Mouse (Mus musculus) liver, adult (tissue): ENCODE measurements around the gene Ppie.

Experiments used
- GATA4 ChIP-seq: IDR thresholded peaks from 2 replicates; pipeline ENCODE4 v1.6.1; 2014; ENCODE audit warnings: mild to moderate bottlenecking, low read length; ENCODE audit not compliant: insufficient replicate concordance

Gene Ppie

GRCm38 (mm10) chr4:123139513-123140154, at the start of gene Ppie:
Gene Ppie (minus strand): TSS chr4:123139951.
- peak; percentile 45; the same call in 1 of the 2 replicates for TF ChIP-seq GATA4

- TF ChIP-seq GATA4: no peak
Measured at GRCm38 (mm10) chr4:123184816-123185215, 45.1 kb upstream of the Ppie start.

GRCm38 (mm10) chr4:123183239-123184056, 43.7 kb upstream of the Ppie start:
- TF ChIP-seq GATA4: no peak

- TF ChIP-seq GATA4: no peak
Measured at GRCm38 (mm10) chr4:123182328-123183238, 42.8 kb upstream of the Ppie start, which contains the start of gene Hpcal4. Gene Hpcal4 (plus strand): TSS chr4:123183227.

GRCm38 (mm10) chr4:123171811-123172210, 32.1 kb upstream of the Ppie start:
- no peak for TF ChIP-seq GATA4

- no peak for TF ChIP-seq GATA4
Measured at GRCm38 (mm10) chr4:123164157-123164556, 24.4 kb upstream of the Ppie start.

GRCm38 (mm10) chr4:123162305-123162917, 22.7 kb upstream of the Ppie start:
- TF ChIP-seq GATA4: no peak

- no peak for TF ChIP-seq GATA4
Measured at GRCm38 (mm10) chr4:123160571-123160970, 20.8 kb upstream of the Ppie start.

GRCm38 (mm10) chr4:123155840-123156239, 16.1 kb upstream of the Ppie start:
- TF ChIP-seq GATA4: no peak

- no peak for TF ChIP-seq GATA4
Measured at GRCm38 (mm10) chr4:123155427-123155826, 15.7 kb upstream of the Ppie start.

- TF ChIP-seq GATA4: no peak
Measured at GRCm38 (mm10) chr4:123155004-123155403, 15.3 kb upstream of the Ppie start.

- no peak for TF ChIP-seq GATA4
Measured at GRCm38 (mm10) chr4:123152976-123153375, 13.2 kb upstream of the Ppie start.

GRCm38 (mm10) chr4:123152003-123152402, 12.3 kb upstream of the Ppie start:
- no peak for TF ChIP-seq GATA4

- no peak for TF ChIP-seq GATA4
Measured at GRCm38 (mm10) chr4:123147446-123148150, 7.8 kb upstream of the Ppie start.
